Mouse (Mus musculus) intestine, postnatal 0 days (tissue): ENCODE data around the gene Dock1. TPM values are rescaled to one million over a fixed set of nuclear protein-coding genes. Genes with fewer than 3 reads are reported as not detected.
A peak's percentile ranks its signal among the peaks of the same experiment; 100 is the strongest.

ENCODE experiments used
- ATAC-seq: fragments of 200-750 bp; cut with Nextera tagmentation; 2 replicates; pipeline ENCODE4 v1.8.0; 2017; ENCODE audit warnings: mild to moderate bottlenecking, moderate TSS enrichment, moderate library complexity
- H3K27ac ChIP-seq: fragments of 300-500 bp; sonication (generic); 2 replicates; pipeline ENCODE4 v1.5.1; 2014; ENCODE audit warnings: mild to moderate bottlenecking, low read depth, low read length, moderate library complexity
- H3K27me3 ChIP-seq: fragments of 300-500 bp; sonication (generic); replicated peaks from 2 replicates; pipeline ENCODE4 v1.6.1; 2014; ENCODE audit warnings: low read length, mixed read lengths; ENCODE audit not compliant: control insufficient read depth, insufficient read depth
- H3K36me3 ChIP-seq: fragments of 300-500 bp; sonication (generic); 2 replicates; pipeline ENCODE4 v1.6.1; 2014; ENCODE audit warnings: mild to moderate bottlenecking, moderate library complexity; ENCODE audit not compliant: control insufficient read depth, insufficient read depth
- H3K4me1 ChIP-seq: fragments of 300-500 bp; sonication (generic); replicated peaks from 2 replicates; pipeline ENCODE4 v1.6.1; 2014; ENCODE audit warnings: antibody characterized with exemption, low read length, mixed read lengths; ENCODE audit not compliant: control insufficient read depth, insufficient read depth
- H3K4me2 ChIP-seq: fragments of 300-500 bp; sonication (generic); replicated peaks from 2 replicates; pipeline ENCODE4 v1.6.1; 2014; ENCODE audit warnings: low read depth, mild to moderate bottlenecking, moderate library complexity
- H3K4me3 ChIP-seq: fragments of 300-500 bp; sonication (generic); 2 replicates; pipeline ENCODE4 v1.5.1; 2014; ENCODE audit warnings: low read depth, low read length
- H3K9ac ChIP-seq: fragments of 300-500 bp; sonication (generic); 2 replicates; pipeline ENCODE4 v1.6.1; 2014; ENCODE audit warnings: mild to moderate bottlenecking, low read depth, low read length
- H3K9me3 ChIP-seq: fragments of 300-500 bp; sonication (generic); 2 replicates; pipeline ENCODE4 v1.6.1; 2016; ENCODE audit warnings: mixed run types; ENCODE audit not compliant: control insufficient read depth
- CTCF ChIP-seq: sonication (generic); IDR thresholded peaks from 2 replicates; pipeline ENCODE4 v1.5.1; 2016; ENCODE audit warnings: low read depth, mild to moderate bottlenecking, control low read depth, antibody characterized with exemption, moderate library complexity
- WGBS: fragments of 180-500 bp; shearing (Covaris S2); extraction: QIAGEN DNeasy Blood & Tissue Kit; methylation state at CpG from one replicate; pipeline ENCODE4 v1.1.7; 2014; 5-methylcytosine and 5-hydroxymethylcytosine counted together
- polyA plus RNA-seq: library from polyadenylated mRNA; unstranded; fragments of >200 nt; fragmentation: Nextera tagmentation; extraction: Ambion mirVana; gene quantifications from 2 replicates; pipeline ENCODE4 v1.2.1, GENCODE M21; 2015

The Dock1 gene
- polyA plus RNA-seq, 1 experiment from 2014 or later: 8.7 TPM

DNA sequence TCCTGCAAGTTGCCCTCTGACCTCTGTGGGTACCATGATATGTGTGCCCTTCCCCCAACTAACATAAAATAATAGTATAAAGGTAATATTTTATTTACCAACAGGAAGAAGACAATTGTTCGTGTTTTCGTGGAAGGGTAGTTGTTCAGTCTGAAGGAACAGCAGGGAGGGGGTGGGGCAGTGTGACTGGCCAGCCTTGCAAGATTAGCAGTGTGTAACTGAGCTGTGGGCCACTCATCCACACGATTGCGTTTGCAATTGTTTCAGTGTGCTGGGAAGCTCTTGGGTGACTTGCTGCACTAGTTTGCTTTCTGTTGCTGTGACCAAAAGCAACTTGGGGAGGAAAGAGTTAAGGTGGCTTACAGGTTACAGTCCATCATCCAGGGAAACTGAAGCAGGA is 7.4 kb downstream of the Dock1 start:
- Histone ChIP-seq H3K4me3 (no peak overlapping the region), H3K9me3 (no peaks in the 10 kb centered on the region), H3K4me2 (no peak overlapping the region), H3K36me3 (no peaks in the 10 kb centered on the region), H3K27me3 (no peaks in the 10 kb centered on the region), H3K27ac (no peak overlapping the region), H3K4me1 (no peaks in the 10 kb centered on the region), H3K9ac (no peak overlapping the region)
- no peak for TF ChIP-seq CTCF
- WGBS: 63% methylated on average over 4 of the region's 4 CpGs
- ATAC-seq: no peak

DNA sequence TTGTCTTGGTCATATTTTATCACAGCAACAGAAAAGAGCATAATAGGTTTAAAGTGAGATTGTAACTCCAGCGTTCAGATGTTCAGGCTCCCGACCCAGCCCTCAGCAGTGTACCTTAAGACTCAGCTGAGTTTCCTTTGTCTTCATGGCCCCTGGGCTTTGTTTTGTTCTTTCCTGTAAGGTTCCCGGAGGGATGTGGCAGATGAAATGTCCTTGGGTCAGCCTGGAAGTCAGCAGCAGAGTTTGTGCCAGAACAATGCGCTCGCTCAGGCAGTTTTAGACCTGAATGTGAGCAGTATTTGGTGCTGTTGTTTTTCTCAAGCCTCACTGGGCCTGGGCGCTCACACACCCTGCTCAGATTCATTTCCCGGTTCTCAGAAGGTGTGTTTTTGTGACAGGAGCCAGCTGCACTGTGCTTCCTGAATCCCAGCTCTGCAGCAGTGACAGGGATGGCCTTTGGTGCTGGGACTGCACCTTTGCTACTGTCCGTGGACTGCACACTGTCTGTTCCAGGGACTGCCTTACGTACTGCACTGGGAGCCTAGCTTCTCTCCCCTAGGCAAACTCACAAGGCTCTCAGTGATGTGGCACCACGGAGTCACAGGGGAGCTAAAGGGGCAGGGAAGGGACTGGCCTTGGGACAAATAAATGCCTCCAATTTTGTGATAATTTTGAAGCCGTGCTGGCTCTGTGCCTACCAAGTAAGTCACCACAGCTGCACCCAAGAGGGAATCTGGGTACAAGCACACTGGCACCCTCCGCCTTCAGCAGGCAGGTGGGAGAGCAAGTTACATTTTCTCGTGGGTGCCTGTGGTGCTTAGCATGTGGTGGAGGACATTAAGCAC is 9.1 kb downstream of the Dock1 start:
- WGBS: 61% methylated on average over 13 of the region's 13 CpGs
- Histone ChIP-seq H3K4me1 (no peaks in the 10 kb centered on the region), H3K4me2 (no peak overlapping the region), H3K27ac (0 out of 2 replicates have a peak overlapping the region, but pooled peaks have one; percentile 28), H3K9me3 (no peaks in the 10 kb centered on the region), H3K4me3 (no peak overlapping the region), H3K27me3 (no peaks in the 10 kb centered on the region), H3K9ac (no peak overlapping the region), H3K36me3 (no peaks in the 10 kb centered on the region)
- TF ChIP-seq CTCF: no peak
- 0 out of 2 replicates have a peak, but pooled peaks have one; percentile 30 for ATAC-seq

- H3K4me1 ChIP-seq: no peaks in the 10 kb centered on the region
- WGBS: 57% methylated on average over 2 of the region's 2 CpGs
- H3K9ac ChIP-seq: no peak overlapping the region
- H3K9me3 ChIP-seq: no peaks in the 10 kb centered on the region
- no peak for TF ChIP-seq CTCF
- no peaks in the 10 kb centered on the region for H3K27me3 ChIP-seq
- no peak overlapping the region for H3K4me3 ChIP-seq
- ATAC-seq: no peak
- H3K27ac ChIP-seq: no peak overlapping the region
- H3K4me2 ChIP-seq: no peak overlapping the region
- no peaks in the 10 kb centered on the region for H3K36me3 ChIP-seq
Measured at GRCm38 (mm10) chr7:134680161-134680560, 9.7 kb downstream of the Dock1 start.

- Histone ChIP-seq H3K4me2 (no peak overlapping the region), H3K9me3 (no peaks in the 10 kb centered on the region), H3K4me3 (no peak overlapping the region), H3K36me3 (no peaks in the 10 kb centered on the region), H3K9ac (no peak overlapping the region), H3K27ac (no peak overlapping the region), H3K4me1 (no peaks in the 10 kb centered on the region), H3K27me3 (no peaks in the 10 kb centered on the region)
- 78% methylated on average over 12 of the region's 12 CpGs for WGBS
- no peak for TF ChIP-seq CTCF
- no peak for ATAC-seq
Measured at GRCm38 (mm10) chr7:134681729-134682527, 11.5 kb downstream of the Dock1 start.

GRCm38 (mm10) chr7:134688332-134688731 is 17.9 kb downstream of the Dock1 start:
- Histone ChIP-seq H3K9ac (no peak overlapping the region), H3K9me3 (no peaks in the 10 kb centered on the region), H3K27ac (no peak overlapping the region), H3K36me3 (no peaks in the 10 kb centered on the region), H3K4me2 (no peak overlapping the region), H3K4me1 (peaks cover 7% of the 10 kb centered on the region; the same call in 1 of the 2 replicates), H3K27me3 (no peaks in the 10 kb centered on the region), H3K4me3 (no peak overlapping the region)
- no peak for TF ChIP-seq CTCF
- ATAC-seq: no peak
- WGBS: 86% methylated on average over 6 of the region's 6 CpGs

DNA sequence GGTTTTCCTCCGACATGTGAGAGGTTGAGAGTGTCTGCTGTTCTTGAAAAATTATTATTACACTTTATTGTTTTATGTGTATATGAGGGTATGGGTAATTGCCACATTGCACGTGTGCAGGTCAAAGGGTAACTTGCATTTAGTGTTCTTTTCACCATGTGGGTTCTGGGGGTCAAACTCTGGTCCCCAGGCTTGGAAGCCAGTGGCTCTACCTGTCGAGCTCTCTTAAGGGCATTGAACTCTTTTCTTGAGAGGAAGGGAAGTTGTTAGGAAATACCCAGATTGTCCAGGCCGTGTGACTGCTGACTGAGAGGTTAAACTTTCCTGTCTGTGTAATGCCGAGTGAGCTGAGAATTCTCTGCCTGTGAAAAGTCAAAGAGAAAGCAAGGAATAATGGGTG is 19.7 kb downstream of the Dock1 start:
- peak overlapping the region; percentile 68 for H3K27ac ChIP-seq
- no peak overlapping the region for H3K4me3 ChIP-seq
- no peaks in the 10 kb centered on the region for H3K9me3 ChIP-seq
- no peaks in the 10 kb centered on the region for H3K27me3 ChIP-seq
- WGBS: 33% methylated on average over 5 of the region's 5 CpGs
- ATAC-seq: peak; percentile 88
- H3K4me1 ChIP-seq: peaks cover 10% of the 10 kb centered on the region
- H3K4me2 ChIP-seq: peak overlapping the region; percentile 25; the same call in 1 of the 2 replicates
- TF ChIP-seq CTCF: no peak
- H3K9ac ChIP-seq: no peak overlapping the region
- H3K36me3 ChIP-seq: no peaks in the 10 kb centered on the region
